Mouse (Mus musculus): Measurements from ENCODE around the gene Isx. TPM values are rescaled to one million over a fixed set of nuclear protein-coding genes. Genes with fewer than 3 reads are reported as not detected.

Isx gene
- polyA plus RNA-seq, 1 experiment from 2014 or later: not detected

- no peaks in the 10 kb centered on the region for H3K27me3 ChIP-seq (ENCODE audit: control insufficient read depth, insufficient read depth, low read length)
- H3K27ac ChIP-seq (ENCODE audit: low read depth, low read length): no peak overlapping the region
- no peak overlapping the region for H3K9ac ChIP-seq (ENCODE audit: low read length)
- DNase-seq (ENCODE audit: low spot score, missing footprints): no peak
- no peak overlapping the region for H3K4me3 ChIP-seq (ENCODE audit: low read depth, low read length)
- H3K36me3 ChIP-seq (ENCODE audit: control insufficient read depth, insufficient read depth, low read length): no peaks in the 10 kb centered on the region
- H3K4me2 ChIP-seq: no peak overlapping the region
- 88% methylated on average over 4 of the region's 4 CpGs for whole genome bisulfite sequencing
- no peaks in the 10 kb centered on the region for H3K9me3 ChIP-seq (ENCODE audit: control insufficient read depth, low read length)
- no peaks in the 10 kb centered on the region for H3K4me1 ChIP-seq (ENCODE audit: control insufficient read depth, insufficient read depth, low read length)
- no peak for ATAC-seq (ENCODE audit: low FRiP score)
These were observed 18.2 kb upstream of the Isx start for GRCm38 (mm10) chr8:74854786-74855185.

GRCm38 (mm10) chr8:74855341-74855740, 17.6 kb upstream of the Isx start:
- ATAC-seq (ENCODE audit: low FRiP score) (no peak), DNase-seq (ENCODE audit: low spot score, missing footprints) (no peak)
- no peaks in the 10 kb centered on the region for H3K36me3 ChIP-seq (ENCODE audit: control insufficient read depth, insufficient read depth, low read length)
- H3K4me2 ChIP-seq: no peak overlapping the region
- H3K4me3 ChIP-seq (ENCODE audit: low read depth, low read length): no peak overlapping the region
- H3K27me3 ChIP-seq (ENCODE audit: control insufficient read depth, insufficient read depth, low read length): no peaks in the 10 kb centered on the region
- no peak overlapping the region for H3K27ac ChIP-seq (ENCODE audit: low read depth, low read length)
- no peaks in the 10 kb centered on the region for H3K4me1 ChIP-seq (ENCODE audit: control insufficient read depth, insufficient read depth, low read length)
- H3K9me3 ChIP-seq (ENCODE audit: control insufficient read depth, low read length): no peaks in the 10 kb centered on the region
- 99% methylated on average over 3 of the region's 3 CpGs for WGBS
- H3K9ac ChIP-seq (ENCODE audit: low read length): no peak overlapping the region

- Histone ChIP-seq H3K36me3 (ENCODE audit: control insufficient read depth, insufficient read depth, low read length) (no peaks in the 10 kb centered on the region), H3K4me1 (ENCODE audit: control insufficient read depth, insufficient read depth, low read length) (no peaks in the 10 kb centered on the region), H3K9me3 (ENCODE audit: control insufficient read depth, low read length) (no peaks in the 10 kb centered on the region), H3K4me2 (no peak overlapping the region), H3K9ac (ENCODE audit: low read length) (no peak overlapping the region), H3K27me3 (ENCODE audit: control insufficient read depth, insufficient read depth, low read length) (no peaks in the 10 kb centered on the region), H3K27ac (ENCODE audit: low read depth, low read length) (no peak overlapping the region), H3K4me3 (ENCODE audit: low read depth, low read length) (no peak overlapping the region)
- ATAC-seq (ENCODE audit: low FRiP score) (no peak), DNase-seq (ENCODE audit: low spot score, missing footprints) (no peak)
- 92% methylated on average over 4 of the region's 4 CpGs for WGBS
These were observed 13.7 kb upstream of the Isx start for GRCm38 (mm10) chr8:74859241-74859640.

GRCm38 (mm10) chr8:74860449-74860848, 12.5 kb upstream of the Isx start:
- Histone ChIP-seq H3K36me3 (ENCODE audit: control insufficient read depth, insufficient read depth, low read length) (no peaks in the 10 kb centered on the region), H3K27me3 (ENCODE audit: control insufficient read depth, insufficient read depth, low read length) (no peaks in the 10 kb centered on the region), H3K9me3 (ENCODE audit: control insufficient read depth, low read length) (no peaks in the 10 kb centered on the region), H3K4me3 (ENCODE audit: low read depth, low read length) (no peak overlapping the region), H3K27ac (ENCODE audit: low read depth, low read length) (no peak overlapping the region), H3K9ac (ENCODE audit: low read length) (no peak overlapping the region), H3K4me1 (ENCODE audit: control insufficient read depth, insufficient read depth, low read length) (no peaks in the 10 kb centered on the region), H3K4me2 (no peak overlapping the region)
- WGBS: 76% methylated on average over 6 of the region's 6 CpGs
- peak; percentile 42; the same call in 1 of the 2 replicates for ATAC-seq (ENCODE audit: low FRiP score)
- no peak for DNase-seq (ENCODE audit: low spot score, missing footprints)

- Histone ChIP-seq H3K27me3 (ENCODE audit: control insufficient read depth, insufficient read depth, low read length) (no peaks in the 10 kb centered on the region), H3K4me1 (ENCODE audit: control insufficient read depth, insufficient read depth, low read length) (peaks cover 5% of the 10 kb centered on the region; the same call in 1 of the 2 replicates), H3K36me3 (ENCODE audit: control insufficient read depth, insufficient read depth, low read length) (no peaks in the 10 kb centered on the region), H3K4me3 (ENCODE audit: low read depth, low read length) (no peak overlapping the region), H3K4me2 (no peak overlapping the region), H3K9ac (ENCODE audit: low read length) (no peak overlapping the region), H3K27ac (ENCODE audit: low read depth, low read length) (no peak overlapping the region), H3K9me3 (ENCODE audit: control insufficient read depth, low read length) (no peaks in the 10 kb centered on the region)
- 81% methylated on average over 2 of the region's 2 CpGs for WGBS
- ATAC-seq (ENCODE audit: low FRiP score) (no peak), DNase-seq (ENCODE audit: low spot score, missing footprints) (no peak)
These were observed 10.4 kb upstream of the Isx start for GRCm38 (mm10) chr8:74862598-74862997.

- H3K36me3 ChIP-seq (ENCODE audit: control insufficient read depth, insufficient read depth, low read length): no peaks in the 10 kb centered on the region
- H3K4me2 ChIP-seq: no peak overlapping the region
- no peak overlapping the region for H3K9ac ChIP-seq (ENCODE audit: low read length)
- 85% methylated on average over 4 of the region's 4 CpGs for WGBS
- no peaks in the 10 kb centered on the region for H3K9me3 ChIP-seq (ENCODE audit: control insufficient read depth, low read length)
- peaks cover 6% of the 10 kb centered on the region; the same call in 1 of the 2 replicates for H3K4me1 ChIP-seq (ENCODE audit: control insufficient read depth, insufficient read depth, low read length)
- DNase-seq (ENCODE audit: low spot score, missing footprints) (no peak), ATAC-seq (ENCODE audit: low FRiP score) (no peak)
- no peaks in the 10 kb centered on the region for H3K27me3 ChIP-seq (ENCODE audit: control insufficient read depth, insufficient read depth, low read length)
- H3K27ac ChIP-seq (ENCODE audit: low read depth, low read length): no peak overlapping the region
- no peak overlapping the region for H3K4me3 ChIP-seq (ENCODE audit: low read depth, low read length)
These were observed 2.5 kb upstream of the Isx start for GRCm38 (mm10) chr8:74870346-74870949.

- Histone ChIP-seq H3K4me1 (ENCODE audit: control insufficient read depth, insufficient read depth, low read length) (peaks cover 6% of the 10 kb centered on the region; the same call in 1 of the 2 replicates), H3K9me3 (ENCODE audit: control insufficient read depth, low read length) (no peaks in the 10 kb centered on the region), H3K4me3 (ENCODE audit: low read depth, low read length) (no peak overlapping the region), H3K27ac (ENCODE audit: low read depth, low read length) (no peak overlapping the region), H3K4me2 (no peak overlapping the region), H3K36me3 (ENCODE audit: control insufficient read depth, insufficient read depth, low read length) (no peaks in the 10 kb centered on the region), H3K27me3 (ENCODE audit: control insufficient read depth, insufficient read depth, low read length) (no peaks in the 10 kb centered on the region), H3K9ac (ENCODE audit: low read length) (no peak overlapping the region)
- no peak for DNase-seq (ENCODE audit: low spot score, missing footprints)
- WGBS: 77% methylated on average over 4 of the region's 4 CpGs
- no peak for ATAC-seq (ENCODE audit: low FRiP score)
These were observed 1.3 kb upstream of the Isx start for GRCm38 (mm10) chr8:74871686-74872085.

GRCm38 (mm10) chr8:74872151-74872823, 686 bp upstream of the Isx start:
- Histone ChIP-seq H3K36me3 (ENCODE audit: control insufficient read depth, insufficient read depth, low read length) (no peaks in the 10 kb centered on the region), H3K27ac (ENCODE audit: low read depth, low read length) (no peak overlapping the region), H3K27me3 (ENCODE audit: control insufficient read depth, insufficient read depth, low read length) (no peaks in the 10 kb centered on the region), H3K4me2 (no peak overlapping the region), H3K9me3 (ENCODE audit: control insufficient read depth, low read length) (no peaks in the 10 kb centered on the region), H3K9ac (ENCODE audit: low read length) (no peak overlapping the region), H3K4me3 (ENCODE audit: low read depth, low read length) (no peak overlapping the region), H3K4me1 (ENCODE audit: control insufficient read depth, insufficient read depth, low read length) (peaks cover 4% of the 10 kb centered on the region; the same call in 1 of the 2 replicates)
- no peak for ATAC-seq (ENCODE audit: low FRiP score)
- WGBS: 94% methylated on average over 7 of the region's 7 CpGs
- DNase-seq (ENCODE audit: low spot score, missing footprints): no peak

GRCm38 (mm10) chr8:74874565-74874964, 1.6 kb downstream of the Isx start:
- H3K4me3 ChIP-seq (ENCODE audit: low read depth, low read length): no peak overlapping the region
- whole genome bisulfite sequencing: 48% methylated on average over 2 of the region's 2 CpGs
- no peak for ATAC-seq (ENCODE audit: low FRiP score)

More at GRCm38 (mm10) chr8:74874565-74874964, 1.6 kb downstream of the Isx start:
- Histone ChIP-seq H3K27me3 (ENCODE audit: control insufficient read depth, insufficient read depth, low read length) (no peaks in the 10 kb centered on the region), H3K9me3 (ENCODE audit: control insufficient read depth, low read length) (no peaks in the 10 kb centered on the region), H3K36me3 (ENCODE audit: control insufficient read depth, insufficient read depth, low read length) (no peaks in the 10 kb centered on the region), H3K4me2 (no peak overlapping the region), H3K27ac (ENCODE audit: low read depth, low read length) (no peak overlapping the region), H3K9ac (ENCODE audit: low read length) (no peak overlapping the region), H3K4me1 (ENCODE audit: control insufficient read depth, insufficient read depth, low read length) (no peaks in the 10 kb centered on the region)
- DNase-seq (ENCODE audit: low spot score, missing footprints): no peak
